Mouse (Mus musculus) myocyte (in vitro differentiated cells): ENCODE results near the gene Rph3al.

Source experiments
- CEBPB ChIP-seq: IDR thresholded peaks from 2 replicates; pipeline ENCODE4 v1.6.1; 2011; ENCODE audit warnings: mild to moderate bottlenecking, moderate library complexity; ENCODE audit not compliant: poor library complexity, insufficient read depth, severe bottlenecking
- E2F4 ChIP-seq: IDR thresholded peaks from one replicate; pipeline ENCODE4 v1.6.1; 2011; ENCODE audit warnings: mild to moderate bottlenecking, control low read depth, moderate library complexity; ENCODE audit not compliant: insufficient read depth
- MAX ChIP-seq: IDR thresholded peaks from one replicate; pipeline ENCODE4 v1.6.1; 2011; ENCODE audit warnings: low read depth, mild to moderate bottlenecking, control low read depth
- MYOG ChIP-seq, 3 experiments: IDR thresholded peaks; one replicate each; pipeline ENCODE4 v1.6.1; 2011; ENCODE audit warnings: control low read depth in 2 of 3, low read depth in 2 of 3, mild to moderate bottlenecking in 2 of 3; ENCODE audit not compliant: insufficient read length in 2 of 3, control insufficient read depth in 1 of 3, insufficient read depth in 1 of 3
- POLR2A ChIP-seq: IDR thresholded peaks from one replicate; pipeline ENCODE4 v1.6.1; 2011; ENCODE audit warnings: low read depth, mild to moderate bottlenecking, control low read depth, moderate library complexity; ENCODE audit not compliant: insufficient read length
- TCF12 ChIP-seq: IDR thresholded peaks from one replicate; pipeline ENCODE4 v1.6.1; 2011; ENCODE audit warnings: mild to moderate bottlenecking, control low read depth; ENCODE audit not compliant: poor library complexity, insufficient read depth, severe bottlenecking
- TCF3 ChIP-seq: IDR thresholded peaks from one replicate; pipeline ENCODE4 v1.6.1; 2011; ENCODE audit warnings: low read depth, control low read depth; ENCODE audit not compliant: insufficient read length
- USF1 ChIP-seq: IDR thresholded peaks from one replicate; pipeline ENCODE4 v1.6.1; 2011; ENCODE audit warnings: low read depth, mild to moderate bottlenecking, control low read depth, moderate library complexity

DNA sequence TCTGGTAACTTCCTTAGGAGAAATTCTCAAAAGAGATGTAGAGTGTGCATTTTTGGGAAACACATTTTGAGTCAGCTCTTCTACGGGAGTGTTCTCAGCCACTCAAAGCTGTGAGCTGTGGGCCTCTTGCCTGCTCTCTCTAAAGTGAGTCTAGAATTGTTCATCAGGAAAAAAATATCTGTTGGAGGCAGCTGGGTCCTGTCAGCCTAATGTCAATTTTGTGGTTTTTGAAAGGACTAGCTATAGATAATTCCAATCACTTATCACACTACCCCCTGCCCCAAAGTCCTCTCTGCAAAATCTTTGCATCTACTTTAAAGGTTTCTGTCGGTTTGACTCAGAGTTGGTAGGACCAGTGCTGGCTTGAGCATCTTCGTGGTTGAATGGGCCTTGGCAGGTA, 20.9 kb downstream of the Rph3al start:
- TF ChIP-seq MAX, result no peak
- no peak for TF ChIP-seq E2F4
- no peak for TF ChIP-seq POLR2A
- TF ChIP-seq MYOG (IDR thresholded peaks at IDR 0.05; ENCODE audit: control insufficient read depth in 1 of 3, insufficient read depth in 1 of 3, insufficient read length in 2 of 3, low read depth in 2 of 3), result no peak
- TF ChIP-seq TCF12, result no peak
- TF ChIP-seq USF1, result no peak
- no peak for TF ChIP-seq TCF3
- no peak for TF ChIP-seq CEBPB
